Mouse (Mus musculus) retina, postnatal 7 days (tissue): Measurements from ENCODE around the gene Als2cl.

Source experiments
- DNase-seq: peaks from one replicate; pipeline ENCODE4 v3.0.0-alpha.2; 2012; ENCODE audit warnings: low read depth, low spot score

The Als2cl gene

GRCm38 (mm10) chr9:110879998-110880561 is 410 bp downstream of the Als2cl start, which contains the start of gene Tmie:
Gene Tmie, minus strand, starts transcription at chr9:110880113.
- no peak for DNase-seq

GRCm38 (mm10) chr9:110880772-110881171 is 1.1 kb downstream of the Als2cl start:
- DNase-seq, result no peak

GRCm38 (mm10) chr9:110881953-110882352 is 2.3 kb downstream of the Als2cl start:
- no peak for DNase-seq

- no peak for DNase-seq
Observed at GRCm38 (mm10) chr9:110887388-110888303, 8.0 kb downstream of the Als2cl start.

GRCm38 (mm10) chr9:110888935-110889334 is 9.3 kb downstream of the Als2cl start:
- DNase-seq, result no peak

GRCm38 (mm10) chr9:110890026-110890783 is 10.5 kb downstream of the Als2cl start:
- DNase-seq, result no peak

GRCm38 (mm10) chr9:110891077-110891828 is 11.6 kb downstream of the Als2cl start:
- no peak for DNase-seq

- no peak for DNase-seq
Observed at GRCm38 (mm10) chr9:110892552-110892951, 12.9 kb downstream of the Als2cl start.

GRCm38 (mm10) chr9:110893429-110893828 is 13.8 kb downstream of the Als2cl start:
- DNase-seq, result no peak

- no peak for DNase-seq
Observed at GRCm38 (mm10) chr9:110895507-110895906, 15.8 kb downstream of the Als2cl start.

GRCm38 (mm10) chr9:110895994-110896393 is 16.3 kb downstream of the Als2cl start:
- DNase-seq, result no peak

- no peak for DNase-seq
Observed at GRCm38 (mm10) chr9:110896595-110896994, 16.9 kb downstream of the Als2cl start.

- DNase-seq, result no peak
Observed at GRCm38 (mm10) chr9:110899451-110900008, 19.9 kb downstream of the Als2cl start.

GRCm38 (mm10) chr9:110901204-110901603 is 21.5 kb downstream of the Als2cl start:
- no peak for DNase-seq

- DNase-seq, result no peak
Observed at GRCm38 (mm10) chr9:110902271-110902670, 22.6 kb downstream of the Als2cl start.

- DNase-seq, result no peak
Observed at GRCm38 (mm10) chr9:110907201-110907837, 27.6 kb downstream of the Als2cl start.

- DNase-seq, result no peak
Observed at GRCm38 (mm10) chr9:110907838-110908630, 28.4 kb downstream of the Als2cl start.

GRCm38 (mm10) chr9:110908631-110909016 is 29.0 kb downstream of the Als2cl start:
- DNase-seq, result no peak

- no peak for DNase-seq
Observed at GRCm38 (mm10) chr9:110909371-110909967, 29.8 kb downstream of the Als2cl start.
